Mouse (Mus musculus): ENCODE measurements around the gene BC030870.

DNA sequence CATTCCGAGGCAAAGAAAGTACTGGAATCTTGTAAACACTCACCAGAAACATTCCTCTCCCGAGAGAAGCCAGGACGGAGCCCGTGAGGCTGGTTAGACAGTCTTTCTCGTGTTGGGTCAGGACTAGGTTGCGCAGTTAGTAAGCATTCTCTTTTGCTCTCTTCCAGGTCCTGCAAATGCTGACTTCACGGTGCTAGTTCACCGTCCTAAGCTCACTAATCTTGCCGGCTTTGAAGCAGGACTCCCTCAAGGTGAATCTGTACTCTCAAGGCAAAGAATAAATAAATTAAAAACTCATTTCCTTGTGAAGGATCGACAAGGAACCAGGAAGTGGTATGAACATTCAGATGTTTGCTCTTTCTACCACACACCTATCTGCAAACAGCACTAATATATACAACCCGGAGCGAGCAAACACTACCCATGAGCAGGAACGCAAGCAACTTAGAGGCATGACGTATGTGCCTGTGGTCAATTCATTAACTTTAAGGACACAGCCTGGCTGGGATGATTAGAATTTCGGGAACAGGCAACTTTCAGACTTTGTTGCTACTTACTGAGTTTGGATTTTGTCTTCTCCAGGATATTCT lies at the start of gene BC030870:
- TF ChIP-seq MAFK (IDR thresholded peaks at IDR 0.05; ENCODE audit: insufficient read depth, low read depth, low read length) = no peak
- no peak for TF ChIP-seq CHD2 (IDR thresholded peaks at IDR 0.05; ENCODE audit: low read depth, low read length)
- no peak for TF ChIP-seq ZNF384 (IDR thresholded peaks at IDR 0.05; ENCODE audit: low read depth, low read length)
- TF ChIP-seq ZC3H11A (IDR thresholded peaks at IDR 0.05; ENCODE audit: borderline replicate concordance, low read depth, low read length) = no peak

Measured in ES-E14 (cell line).